Mouse (Mus musculus) forebrain, embryonic 14.5 days (tissue): ENCODE measurements at regions not wholly inside any gene's neighbourhood (a gene's known extent, or its start where the extent isn't known, plus 50 kb on each side); places are given as distances from the start of the nearest gene placed in this dataset.
"Not testable (repeated sequence)": the region's sequence is repeated elsewhere in the genome, so short reads cannot be mapped to it uniquely, and the experiment has no call there.

ENCODE experiments used
- ATAC-seq: fragments of 200-750 bp; cut with Nextera tagmentation; 2 replicates; pipeline ENCODE4 v1.8.0; 2017; ENCODE audit warnings: mild to moderate bottlenecking, moderate library complexity
- DNase-seq: peaks from one replicate; pipeline ENCODE4 v3.0.0-alpha.2; 2015; ENCODE audit warnings: low spot score
- H3K27ac ChIP-seq: fragments of 300-500 bp; sonication (generic); 2 replicates; pipeline ENCODE4 v1.5.1; 2014; ENCODE audit warnings: low read depth, mild to moderate bottlenecking, control low read depth, low read length, moderate library complexity
- H3K27me3 ChIP-seq: fragments of 300-500 bp; sonication (generic); replicated peaks from 2 replicates; pipeline ENCODE4 v1.6.1; 2014; ENCODE audit warnings: low read length, control low read depth, mixed read lengths; ENCODE audit not compliant: control insufficient read depth, insufficient read depth
- H3K36me3 ChIP-seq: fragments of 300-500 bp; sonication (generic); 2 replicates; pipeline ENCODE4 v1.6.1; 2014; ENCODE audit warnings: low read length, control low read depth; ENCODE audit not compliant: control insufficient read depth, insufficient read depth
- H3K4me1 ChIP-seq: fragments of 300-500 bp; sonication (generic); 2 replicates; pipeline ENCODE4 v1.6.1; 2014; ENCODE audit warnings: antibody characterized with exemption, low read length, control low read depth; ENCODE audit not compliant: control insufficient read depth, insufficient read depth
- H3K4me2 ChIP-seq: fragments of 300-500 bp; sonication (generic); 2 replicates; pipeline ENCODE4 v1.6.1; 2014; ENCODE audit warnings: mild to moderate bottlenecking, control low read depth, low read length
- H3K4me3 ChIP-seq: fragments of 300-500 bp; sonication (generic); 2 replicates; pipeline ENCODE4 v1.5.1; 2014; ENCODE audit warnings: low read depth, low read length, control low read depth
- H3K9ac ChIP-seq: fragments of 300-500 bp; sonication (generic); 2 replicates; pipeline ENCODE4 v1.6.1; 2014; ENCODE audit warnings: mild to moderate bottlenecking, low read length, control low read depth, moderate library complexity
- H3K9me3 ChIP-seq: fragments of 300-500 bp; sonication (generic); replicated peaks from 2 replicates; pipeline ENCODE4 v1.6.1; 2016; ENCODE audit warnings: low read length, control low read depth, mixed read lengths; ENCODE audit not compliant: control insufficient read depth
- WGBS: fragments of 180-500 bp; shearing (Covaris S2); extraction: QIAGEN DNeasy Blood & Tissue Kit; methylation state at CpG from one replicate; pipeline ENCODE4 v1.1.7; 2014; 5-methylcytosine and 5-hydroxymethylcytosine counted together

- Histone ChIP-seq H3K27ac (no peak overlapping the region), H3K4me2 (no peak overlapping the region), H3K36me3 (no peaks in the 10 kb centered on the region), H3K9ac (no peak overlapping the region), H3K4me3 (no peak overlapping the region), H3K4me1 (no peaks in the 10 kb centered on the region), H3K27me3 (no peaks in the 10 kb centered on the region), H3K9me3 (no peaks in the 10 kb centered on the region)
- ATAC-seq: no peak
- WGBS: 89% methylated on average over 2 of the region's 2 CpGs
- no peak for DNase-seq
Measured at GRCm38 (mm10) chr13:97481259-97481658, 240.4 kb downstream of the Enc1 start.

GRCm38 (mm10) chr13:97479066-97479586 is 238.2 kb downstream of the Enc1 start:
- WGBS: 94% methylated on average over 10 of the region's 10 CpGs
- Histone ChIP-seq H3K27ac (no peak overlapping the region), H3K4me3 (no peak overlapping the region), H3K4me1 (no peaks in the 10 kb centered on the region), H3K4me2 (no peak overlapping the region), H3K9me3 (no peaks in the 10 kb centered on the region), H3K9ac (no peak overlapping the region), H3K36me3 (no peaks in the 10 kb centered on the region), H3K27me3 (no peaks in the 10 kb centered on the region)
- DNase-seq: no peak
- ATAC-seq: no peak

GRCm38 (mm10) chr13:97473971-97474365 is 233.1 kb downstream of the Enc1 start:
- H3K4me3 ChIP-seq: no peak overlapping the region
- H3K27ac ChIP-seq: no peak overlapping the region
- ATAC-seq: no peak
- H3K9ac ChIP-seq: no peak overlapping the region
- 85% methylated on average over 3 of the region's 3 CpGs for WGBS
- no peaks in the 10 kb centered on the region for H3K27me3 ChIP-seq
- no peak for DNase-seq
- H3K4me2 ChIP-seq: no peak overlapping the region
- no peaks in the 10 kb centered on the region for H3K9me3 ChIP-seq
- no peaks in the 10 kb centered on the region for H3K36me3 ChIP-seq
- H3K4me1 ChIP-seq: peaks cover 11% of the 10 kb centered on the region

GRCm38 (mm10) chr13:97473256-97473970 is 232.5 kb downstream of the Enc1 start:
- peaks cover 12% of the 10 kb centered on the region for H3K4me1 ChIP-seq
- 89% methylated on average over 7 of the region's 7 CpGs for WGBS
- H3K4me2 ChIP-seq: no peak overlapping the region
- no peak for ATAC-seq
- DNase-seq: no peak
- H3K36me3 ChIP-seq: no peaks in the 10 kb centered on the region
- H3K9ac ChIP-seq: no peak overlapping the region
- no peak overlapping the region for H3K4me3 ChIP-seq
- no peaks in the 10 kb centered on the region for H3K9me3 ChIP-seq
- no peak overlapping the region for H3K27ac ChIP-seq
- H3K27me3 ChIP-seq: no peaks in the 10 kb centered on the region

GRCm38 (mm10) chr13:97469999-97470398 is 229.1 kb downstream of the Enc1 start:
- 68% methylated on average over 10 of the region's 10 CpGs for WGBS
- DNase-seq (no peak), ATAC-seq (no peak)
- Histone ChIP-seq H3K27ac (no peak overlapping the region), H3K4me1 (peaks cover 12% of the 10 kb centered on the region), H3K9ac (no peak overlapping the region), H3K4me3 (no peak overlapping the region), H3K4me2 (no peak overlapping the region), H3K27me3 (no peaks in the 10 kb centered on the region), H3K9me3 (no peaks in the 10 kb centered on the region), H3K36me3 (no peaks in the 10 kb centered on the region)

GRCm38 (mm10) chr13:97468874-97469593 is 228.1 kb downstream of the Enc1 start:
- H3K36me3 ChIP-seq: no peaks in the 10 kb centered on the region
- H3K4me1 ChIP-seq: peaks cover 12% of the 10 kb centered on the region
- H3K9ac ChIP-seq: no peak overlapping the region
- H3K4me3 ChIP-seq: no peak overlapping the region
- no peaks in the 10 kb centered on the region for H3K9me3 ChIP-seq
- H3K27ac ChIP-seq: no peak overlapping the region
- no peaks in the 10 kb centered on the region for H3K27me3 ChIP-seq
- peak; percentile 63 for DNase-seq
- no peak overlapping the region for H3K4me2 ChIP-seq
- 70% methylated on average over 10 of the region's 10 CpGs for WGBS
- peak; percentile 70 for ATAC-seq

- H3K27ac ChIP-seq, H3K36me3 ChIP-seq, H3K4me3 ChIP-seq, ATAC-seq, H3K9ac ChIP-seq, H3K4me2 ChIP-seq, DNase-seq, H3K27me3 ChIP-seq, H3K9me3 ChIP-seq: not testable (repeated sequence)
- H3K4me1 ChIP-seq: peaks cover 12% of the 10 kb centered on the region
- WGBS: 74% methylated on average over 1 of the region's 1 CpGs
Measured at GRCm38 (mm10) chr13:97466585-97466984, 225.7 kb downstream of the Enc1 start.

- no peaks in the 10 kb centered on the region for H3K4me1 ChIP-seq
- no peak overlapping the region for H3K4me3 ChIP-seq
- no peak overlapping the region for H3K27ac ChIP-seq
- H3K36me3 ChIP-seq: no peaks in the 10 kb centered on the region
- H3K4me2 ChIP-seq: no peak overlapping the region
- no peak overlapping the region for H3K9ac ChIP-seq
- H3K9me3 ChIP-seq: no peaks in the 10 kb centered on the region
- H3K27me3 ChIP-seq: no peaks in the 10 kb centered on the region
- WGBS: 89% methylated on average over 7 of the region's 8 CpGs
- DNase-seq (no peak), ATAC-seq (no peak)
Measured at GRCm38 (mm10) chr13:97463798-97464197, 222.9 kb downstream of the Enc1 start.

GRCm38 (mm10) chr13:97462884-97463235 is 222.0 kb downstream of the Enc1 start:
- Histone ChIP-seq H3K9me3 (no peaks in the 10 kb centered on the region), H3K4me2 (no peak overlapping the region), H3K27ac (no peak overlapping the region), H3K36me3 (no peaks in the 10 kb centered on the region), H3K4me3 (no peak overlapping the region), H3K4me1 (no peaks in the 10 kb centered on the region), H3K9ac (no peak overlapping the region), H3K27me3 (no peaks in the 10 kb centered on the region)
- no peak for ATAC-seq
- DNase-seq: no peak
- WGBS: 90% methylated on average over 2 of the region's 2 CpGs
